Mouse (Mus musculus) E14TG2a.4 (cell line): ENCODE measurements at regions not wholly inside any gene's neighbourhood (a gene's known extent, or its start where the extent isn't known, plus 50 kb on each side); places are given as distances from the start of the nearest gene placed in this dataset.

ENCODE experiments used
- H3K27me3 ChIP-seq: 2 replicates; pipeline ENCODE4 v1.6.1; 2014; ENCODE audit warnings: low read length, control low read depth; ENCODE audit not compliant: insufficient read depth
- H3K36me3 ChIP-seq: 2 replicates; pipeline ENCODE4 v1.6.1; 2014; ENCODE audit warnings: low read length, control low read depth; ENCODE audit not compliant: insufficient read depth
- H3K4me1 ChIP-seq: replicated peaks from 2 replicates; pipeline ENCODE4 v1.6.1; 2014; ENCODE audit warnings: low read depth, low read length, control low read depth
- H3K4me3 ChIP-seq: replicated peaks from 2 replicates; pipeline ENCODE4 v1.5.1; 2014; ENCODE audit warnings: mild to moderate bottlenecking, low read length
- H3K9me3 ChIP-seq: 2 replicates; pipeline ENCODE4 v1.6.1; 2014; ENCODE audit warnings: low read length, control low read depth
- CTCF ChIP-seq: conservative IDR thresholded peaks from 2 replicates; pipeline ENCODE4 v1.5.1; 2014; ENCODE audit warnings: low read length
- NANOG ChIP-seq: IDR thresholded peaks from 2 replicates; pipeline ENCODE4 v1.6.1; 2014; ENCODE audit warnings: borderline replicate concordance, low read length, mixed read lengths
- POU5F1 ChIP-seq: IDR thresholded peaks from 2 replicates; pipeline ENCODE4 v1.6.1; 2014; ENCODE audit warnings: low read length, borderline replicate concordance

DNA sequence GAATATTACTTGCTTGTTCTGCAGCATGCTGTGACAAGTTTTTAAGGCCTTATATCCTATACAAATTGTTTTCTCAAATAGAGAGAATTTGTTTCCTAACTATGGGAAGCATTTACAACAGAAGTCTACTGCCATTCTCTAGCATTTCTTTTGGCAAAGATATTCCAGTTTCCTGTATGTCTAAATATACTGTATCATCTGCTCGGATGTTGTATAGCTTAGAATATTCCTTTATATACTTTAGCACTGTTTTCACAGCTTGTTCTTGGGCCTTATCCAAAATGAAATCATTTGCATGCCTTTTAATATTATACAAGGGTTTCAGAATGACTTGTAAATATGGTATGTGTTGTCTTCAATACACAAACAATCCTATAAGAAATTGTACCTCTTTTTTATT lies 92.1 kb upstream of the Ins2 start:
- H3K36me3 ChIP-seq = no peaks in the 10 kb centered on the region
- no peaks in the 10 kb centered on the region; the same call in 1 of the 2 replicates for H3K27me3 ChIP-seq
- TF ChIP-seq POU5F1 (no peak), CTCF (no peak), NANOG (no peak)
- H3K9me3 ChIP-seq = peaks cover 13% of the 10 kb centered on the region
- no peaks in the 10 kb centered on the region for H3K4me1 ChIP-seq
- no peak overlapping the region for H3K4me3 ChIP-seq

- Histone ChIP-seq H3K36me3 (no peaks in the 10 kb centered on the region), H3K9me3 (no peaks in the 10 kb centered on the region), H3K27me3 (peaks cover 3% of the 10 kb centered on the region), H3K4me3 (no peak overlapping the region), H3K4me1 (no peaks in the 10 kb centered on the region)
- no peak for TF ChIP-seq NANOG
- TF ChIP-seq POU5F1 = no peak
- TF ChIP-seq CTCF = no peak
These were observed 87.9 kb upstream of the Ins2 start for GRCm38 (mm10) chr7:142830969-142831673.

DNA sequence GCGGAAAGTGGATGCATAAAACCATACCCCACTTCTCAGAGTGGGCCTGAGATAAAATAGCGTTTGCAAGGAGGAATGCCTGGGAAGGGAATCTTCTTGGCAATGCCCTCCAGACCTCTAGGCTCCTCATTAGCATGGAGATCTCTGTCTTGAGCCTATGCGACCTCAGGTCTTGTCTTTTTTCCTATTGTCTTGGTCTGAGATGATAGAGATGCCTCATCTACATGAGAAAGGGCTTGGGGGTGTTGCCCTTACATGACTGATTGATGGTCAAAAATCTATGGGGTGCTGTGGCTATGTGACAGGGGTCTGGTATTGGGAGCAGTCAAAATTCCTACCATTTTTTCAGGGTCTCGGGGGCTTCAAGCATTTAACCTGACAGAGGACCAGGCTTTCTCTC lies 67.5 kb upstream of the Ins2 start:
- H3K4me3 ChIP-seq = no peak overlapping the region
- no peaks in the 10 kb centered on the region for H3K27me3 ChIP-seq
- H3K4me1 ChIP-seq = peaks cover 8% of the 10 kb centered on the region; the same call in 1 of the 2 replicates
- H3K36me3 ChIP-seq = no peaks in the 10 kb centered on the region
- no peaks in the 10 kb centered on the region for H3K9me3 ChIP-seq
- TF ChIP-seq NANOG = peak; percentile 30; the same call in 1 of the 2 replicates
- TF ChIP-seq CTCF = no peak
- TF ChIP-seq POU5F1 = no peak

DNA sequence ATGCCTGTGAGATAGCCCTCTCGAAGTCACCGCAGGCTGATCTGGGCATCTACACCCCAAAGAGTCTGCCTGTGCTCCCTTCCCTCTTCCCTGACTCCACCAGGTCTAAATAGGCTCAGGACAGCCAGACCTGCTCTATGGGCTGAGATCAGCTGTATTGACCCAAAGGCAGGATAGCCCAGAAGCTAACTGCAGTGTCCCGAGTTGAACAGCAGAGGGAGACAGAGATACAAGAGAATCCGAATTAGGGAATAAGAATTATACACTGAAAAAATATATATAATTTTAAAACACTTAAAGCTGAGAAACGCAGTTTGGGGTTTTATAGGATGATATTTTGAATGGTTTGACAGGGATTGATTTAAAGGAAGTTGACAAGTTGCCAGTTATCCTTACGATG lies 56.2 kb upstream of the Ins2 start:
- H3K4me3 ChIP-seq = no peak overlapping the region

DNA sequence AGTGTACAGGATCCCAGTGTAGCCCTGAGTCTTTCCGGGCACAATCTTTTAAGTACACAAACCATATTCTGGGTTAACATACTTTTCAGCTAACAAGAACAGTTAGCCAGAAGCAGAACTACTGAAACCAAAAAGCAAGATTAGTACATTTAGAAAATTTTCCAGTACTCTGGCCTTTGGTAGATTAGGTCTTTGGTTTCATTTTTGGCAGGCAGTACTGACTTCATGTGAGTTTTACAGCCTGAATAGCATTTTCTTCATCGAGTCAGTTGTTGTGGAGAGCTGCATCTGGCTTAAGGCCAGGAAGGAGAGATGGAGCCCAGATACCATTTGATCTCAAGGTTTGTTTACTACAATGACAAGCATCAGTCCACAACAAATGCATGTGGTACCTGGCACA lies 51.3 kb upstream of the Ins2 start:
- no peak for TF ChIP-seq POU5F1
- no peak for TF ChIP-seq CTCF
- TF ChIP-seq NANOG = no peak
- peaks cover 16% of the 10 kb centered on the region; the same call in 1 of the 2 replicates for H3K27me3 ChIP-seq
- H3K4me3 ChIP-seq = no peak overlapping the region

More for the DNA sequence above, 56.2 kb upstream of the Ins2 start:
- Histone ChIP-seq H3K9me3 (peaks cover 11% of the 10 kb centered on the region), H3K27me3 (peaks cover 5% of the 10 kb centered on the region; the same call in 1 of the 2 replicates), H3K4me1 (peaks cover 4% of the 10 kb centered on the region), H3K36me3 (no peaks in the 10 kb centered on the region)
- TF ChIP-seq NANOG = no peak
- TF ChIP-seq CTCF = peak; percentile 97

More for the DNA sequence above, 51.3 kb upstream of the Ins2 start:
- H3K9me3 ChIP-seq = peaks cover 8% of the 10 kb centered on the region
- H3K4me1 ChIP-seq = peaks cover 4% of the 10 kb centered on the region
- H3K36me3 ChIP-seq = no peaks in the 10 kb centered on the region
